Mouse (Mus musculus) limb, embryonic 14.5 days (tissue): ENCODE measurements around the gene Rdh14. TPM values are rescaled to one million over a fixed set of nuclear protein-coding genes. Genes with fewer than 3 reads are reported as not detected.

Experiments used
- ATAC-seq: fragments of 200-750 bp; cut with Nextera tagmentation; 2 replicates; pipeline ENCODE4 v1.8.0; 2017; ENCODE audit warnings: low read depth, moderate number of reproducible peaks, moderate TSS enrichment; ENCODE audit not compliant: low FRiP score
- DNase-seq: peaks from one replicate; pipeline ENCODE4 v3.0.0-alpha.2; 2015; ENCODE audit warnings: low spot score
- H3K27ac ChIP-seq: fragments of 300-500 bp; sonication (generic); replicated peaks from 2 replicates; pipeline ENCODE4 v1.5.1; 2014; ENCODE audit warnings: low read depth, mild to moderate bottlenecking, low read length, moderate library complexity, mixed read lengths
- H3K27me3 ChIP-seq: fragments of 300-500 bp; sonication (generic); 2 replicates; pipeline ENCODE4 v1.6.1; 2014; ENCODE audit warnings: low read length, mixed read lengths; ENCODE audit not compliant: control insufficient read depth, insufficient read depth
- H3K36me3 ChIP-seq: fragments of 300-500 bp; sonication (generic); 2 replicates; pipeline ENCODE4 v1.6.1; 2014; ENCODE audit warnings: mild to moderate bottlenecking, low read length, moderate library complexity, mixed read lengths; ENCODE audit not compliant: control insufficient read depth, insufficient read depth
- H3K4me1 ChIP-seq: fragments of 300-500 bp; sonication (generic); 2 replicates; pipeline ENCODE4 v1.6.1; 2014; ENCODE audit warnings: antibody characterized with exemption, low read length, mixed read lengths; ENCODE audit not compliant: control insufficient read depth, insufficient read depth
- H3K4me2 ChIP-seq: fragments of 300-500 bp; sonication (generic); replicated peaks from 2 replicates; pipeline ENCODE4 v1.6.1; 2014; ENCODE audit warnings: low read depth, mild to moderate bottlenecking, low read length, moderate library complexity; ENCODE audit not compliant: severe bottlenecking
- H3K4me3 ChIP-seq: fragments of 300-500 bp; sonication (generic); replicated peaks from 2 replicates; pipeline ENCODE4 v1.5.1; 2014; ENCODE audit warnings: low read length
- H3K9ac ChIP-seq: fragments of 300-500 bp; sonication (generic); 2 replicates; pipeline ENCODE4 v1.6.1; 2014; ENCODE audit warnings: mild to moderate bottlenecking, low read depth, low read length, moderate library complexity; ENCODE audit not compliant: severe bottlenecking
- H3K9me3 ChIP-seq: fragments of 300-500 bp; sonication (generic); 2 replicates; pipeline ENCODE4 v1.6.1; 2016; ENCODE audit warnings: low read length; ENCODE audit not compliant: control insufficient read depth
- POLR2A ChIP-seq: fragments of 200-500 bp; IDR thresholded peaks from 2 replicates; pipeline ENCODE4 v1.8.0; 2012; ENCODE audit warnings: inconsistent platforms, mild to moderate bottlenecking, moderate library complexity, borderline replicate concordance; ENCODE audit not compliant: insufficient read depth, insufficient read length; ENCODE audit errors: extremely low read depth
- WGBS: fragments of 180-500 bp; shearing (Covaris S2); extraction: QIAGEN DNeasy Blood & Tissue Kit; methylation state at CpG from one replicate; pipeline ENCODE4 v1.1.7; 2014; 5-methylcytosine and 5-hydroxymethylcytosine counted together
- polyA plus RNA-seq, 2 experiments: library from polyadenylated mRNA; depleted of rRNA in 1 of 2; stranded (reverse) in 1 of 2; unstranded in 1 of 2; fragments of >200 nt; fragmentation: Nextera tagmentation in 1 of 2; extraction: Ambion mirVana in 1 of 2; gene quantifications; 2 replicates each; pipeline versions ENCODE4 v1.2.1 to v1.2.3; 2012 to 2014

The Rdh14 gene
- polyA plus RNA-seq, 2 experiments: 23.9 to 43.6 TPM

DNA sequence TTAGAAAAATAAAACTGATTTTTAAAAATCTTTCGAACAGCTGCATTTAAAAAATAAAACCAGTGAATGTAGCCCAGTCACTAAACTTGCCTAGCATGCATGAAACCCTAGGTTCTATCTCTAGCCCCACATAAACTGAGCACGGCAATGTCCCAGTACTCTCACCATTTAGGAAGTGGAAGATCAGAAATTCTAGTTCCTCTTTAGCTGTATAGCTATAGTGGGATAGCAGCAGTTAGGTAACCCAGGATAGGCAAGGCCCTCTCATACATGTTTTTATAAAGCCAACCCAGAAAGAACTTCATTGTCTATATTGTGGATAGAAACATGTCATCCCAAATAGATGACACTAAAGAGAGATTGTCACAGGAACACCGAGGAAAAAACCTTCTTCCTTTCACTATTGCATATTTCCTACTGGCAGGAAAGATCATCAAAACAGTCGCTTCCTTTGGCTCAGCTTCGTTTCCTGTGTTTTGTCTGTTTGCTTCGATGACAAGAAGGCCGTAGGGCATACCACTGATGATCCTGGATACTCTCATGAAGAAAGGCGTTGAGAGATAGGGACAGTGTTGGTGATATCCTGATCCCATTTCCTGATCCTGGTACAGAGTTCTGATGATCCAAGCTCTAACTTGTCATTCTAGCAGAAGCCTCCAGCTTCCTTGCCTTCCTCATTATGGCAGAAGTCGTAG is 12.0 kb downstream of the Rdh14 start:
- H3K4me3 ChIP-seq: no peak overlapping the region
- ATAC-seq (no peak), DNase-seq (no peak)
- no peaks in the 10 kb centered on the region for H3K9me3 ChIP-seq
- no peak overlapping the region for H3K9ac ChIP-seq
- no peak for TF ChIP-seq POLR2A
- H3K4me1 ChIP-seq: no peaks in the 10 kb centered on the region
- no peaks in the 10 kb centered on the region for H3K27me3 ChIP-seq
- H3K36me3 ChIP-seq: no peaks in the 10 kb centered on the region
- 88% methylated on average over 9 of the region's 9 CpGs for WGBS
- no peak overlapping the region for H3K27ac ChIP-seq
- no peak overlapping the region for H3K4me2 ChIP-seq

GRCm38 (mm10) chr12:10410511-10411179 is 20.1 kb downstream of the Rdh14 start:
- TF ChIP-seq POLR2A: no peak

GRCm38 (mm10) chr12:10411453-10411852 is 20.9 kb downstream of the Rdh14 start:
- no peak for DNase-seq
- no peak for ATAC-seq
- H3K4me1 ChIP-seq: no peaks in the 10 kb centered on the region
- no peaks in the 10 kb centered on the region for H3K36me3 ChIP-seq
- no peak for TF ChIP-seq POLR2A
- no peak overlapping the region for H3K4me3 ChIP-seq
- no peaks in the 10 kb centered on the region for H3K27me3 ChIP-seq
- no peak overlapping the region for H3K9ac ChIP-seq
- no peak overlapping the region for H3K4me2 ChIP-seq
- H3K9me3 ChIP-seq: no peaks in the 10 kb centered on the region
- no peak overlapping the region for H3K27ac ChIP-seq
- 95% methylated on average over 1 of the region's 1 CpGs for WGBS

More at GRCm38 (mm10) chr12:10410511-10411179, 20.1 kb downstream of the Rdh14 start:
- ATAC-seq: no peak
- Histone ChIP-seq H3K27ac (no peak overlapping the region), H3K9me3 (no peaks in the 10 kb centered on the region), H3K4me3 (no peak overlapping the region), H3K9ac (no peak overlapping the region), H3K36me3 (no peaks in the 10 kb centered on the region), H3K4me2 (no peak overlapping the region), H3K4me1 (no peaks in the 10 kb centered on the region), H3K27me3 (no peaks in the 10 kb centered on the region)
- DNase-seq: no peak
- WGBS: 80% methylated on average over 3 of the region's 3 CpGs

DNA sequence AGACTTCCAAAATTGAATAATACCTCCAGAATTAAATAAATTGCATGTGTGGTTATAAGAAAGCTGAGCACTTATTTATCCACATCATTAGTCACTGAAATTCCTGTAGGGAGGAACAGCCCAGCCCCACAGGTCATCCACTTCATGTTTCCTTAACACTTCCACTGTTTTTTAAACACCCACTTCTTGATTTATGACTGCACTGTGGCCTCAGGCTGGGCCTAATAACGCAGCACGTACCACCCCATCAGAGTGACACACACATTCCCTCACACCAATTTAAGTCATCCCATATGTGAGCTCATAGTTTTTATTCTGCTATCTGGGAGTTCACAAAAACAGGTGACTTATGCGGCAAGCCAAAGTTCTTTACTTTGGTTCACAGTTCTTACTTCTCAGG is 31.8 kb downstream of the Rdh14 start:
- Histone ChIP-seq H3K4me1 (no peaks in the 10 kb centered on the region), H3K9ac (no peak overlapping the region), H3K4me2 (no peak overlapping the region), H3K27ac (no peak overlapping the region), H3K27me3 (no peaks in the 10 kb centered on the region), H3K36me3 (no peaks in the 10 kb centered on the region), H3K4me3 (no peak overlapping the region), H3K9me3 (no peaks in the 10 kb centered on the region)
- ATAC-seq (no peak), DNase-seq (peak; percentile 33)
- no peak for TF ChIP-seq POLR2A
- 17% methylated on average over 3 of the region's 3 CpGs for WGBS

DNA sequence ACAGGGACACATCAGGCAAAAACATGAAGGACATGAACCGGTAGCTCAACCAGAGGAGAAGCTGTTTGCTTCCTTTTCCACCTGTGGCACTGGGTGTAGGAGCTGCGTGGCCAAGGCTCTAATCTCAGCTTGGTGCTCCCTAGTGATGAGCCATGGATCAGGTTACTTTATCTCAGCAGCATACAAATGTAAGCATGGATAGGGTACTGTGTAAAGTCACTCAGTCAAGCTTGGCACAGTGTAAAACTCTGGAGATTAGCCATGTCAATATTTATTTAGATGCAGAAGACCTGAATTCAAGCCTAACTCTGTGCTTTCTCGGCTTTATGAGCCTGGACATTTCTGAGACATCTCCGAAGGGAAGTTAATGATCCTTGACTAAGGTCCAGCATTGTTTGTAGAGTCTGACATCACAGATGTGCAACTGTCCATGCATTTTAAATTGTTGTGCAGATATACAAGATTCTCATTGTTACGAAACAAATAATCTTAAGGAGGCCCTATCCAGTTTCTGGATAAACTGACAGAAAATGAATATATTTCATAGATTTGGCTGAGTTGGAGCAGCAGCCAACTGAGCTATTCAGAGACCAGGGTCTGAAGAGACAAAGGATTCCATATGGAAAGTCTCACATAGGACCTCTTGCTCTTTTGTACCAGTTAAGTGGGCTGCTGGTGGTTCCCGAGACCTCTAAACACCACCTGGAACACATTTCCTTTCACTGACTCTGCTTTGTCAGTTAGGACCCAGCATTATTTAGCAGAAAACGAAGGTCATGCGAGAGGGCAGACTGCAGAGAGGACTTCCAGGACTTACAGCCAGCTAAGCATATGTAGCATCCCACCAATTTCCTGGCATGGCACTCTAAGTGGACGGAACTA is 35.7 kb downstream of the Rdh14 start:
- TF ChIP-seq POLR2A: no peak
- no peak overlapping the region for H3K9ac ChIP-seq
- 59% methylated on average over 9 of the region's 9 CpGs for WGBS
- H3K36me3 ChIP-seq: no peaks in the 10 kb centered on the region
- no peaks in the 10 kb centered on the region for H3K9me3 ChIP-seq
- H3K27me3 ChIP-seq: no peaks in the 10 kb centered on the region
- DNase-seq: no peak
- H3K4me1 ChIP-seq: no peaks in the 10 kb centered on the region
- H3K27ac ChIP-seq: no peak overlapping the region
- H3K4me2 ChIP-seq: no peak overlapping the region
- H3K4me3 ChIP-seq: no peak overlapping the region
- no peak for ATAC-seq
